Comparison of ENCODE assay signal across 8 mouse cellular contexts in genomic region chr5:110231638-110232037, GRCm38 (mm10). TPM values are rescaled to one million over a fixed set of nuclear protein-coding genes. Genes with fewer than 3 reads are reported as not detected.
DNase-seq lines count a peak whose midpoint lies in the region; ATAC-seq lines count a peak whose summit lies in the region.

No protein-coding gene starts in this region.

- H3K4me3 ChIP-seq in forebrain, embryonic 11.5 days (ENCODE audit: low read depth, low read length) = peak overlapping the region; percentile 93
- H3K4me3 ChIP-seq in kidney, embryonic 16.5 days (ENCODE audit: low read length) = peak overlapping the region; percentile 90
- H3K4me3 ChIP-seq in midbrain, embryonic 13.5 days (replicated peaks) = peak overlapping the region; percentile 98

- no peak overlapping the region for H3K27ac ChIP-seq in forebrain, embryonic 11.5 days (ENCODE audit: low read depth, low read length)
- no peak overlapping the region for H3K27ac ChIP-seq in kidney, embryonic 16.5 days (ENCODE audit: low read length)
- H3K27ac ChIP-seq in midbrain, embryonic 13.5 days = no peak overlapping the region

- ATAC-seq in forebrain, embryonic 11.5 days (replicated peaks; ENCODE audit: low FRiP score) = peak; percentile 23; the same call in 1 of the 2 replicates
- ATAC-seq in kidney, embryonic 16.5 days (ENCODE audit: low FRiP score, low TSS enrichment) = no peak
- no peak for ATAC-seq in midbrain, embryonic 13.5 days

- H3K4me2 ChIP-seq in forebrain, embryonic 11.5 days (ENCODE audit: low read depth, low read length, severe bottlenecking) = peak overlapping the region; percentile 67
- peak overlapping the region; percentile 75 for H3K4me2 ChIP-seq in kidney, embryonic 16.5 days (replicated peaks; ENCODE audit: low read depth, low read length)
- peak overlapping the region; percentile 74 for H3K4me2 ChIP-seq in midbrain, embryonic 13.5 days (replicated peaks)

- no peaks in the 10 kb centered on the region for H3K9me3 ChIP-seq in forebrain, embryonic 11.5 days (ENCODE audit: control insufficient read depth, low read length)
- H3K9me3 ChIP-seq in kidney, embryonic 16.5 days (ENCODE audit: low read length) = no peaks in the 10 kb centered on the region
- H3K9me3 ChIP-seq in midbrain, embryonic 13.5 days = no peaks in the 10 kb centered on the region

- H3K4me1 ChIP-seq in forebrain, embryonic 11.5 days (replicated peaks; ENCODE audit: control insufficient read depth, insufficient read depth, low read length) = peaks cover 4% of the 10 kb centered on the region; the same call in 1 of the 2 replicates
- peaks cover 14% of the 10 kb centered on the region for H3K4me1 ChIP-seq in kidney, embryonic 16.5 days (ENCODE audit: insufficient read depth, low read length)
- peaks cover 24% of the 10 kb centered on the region for H3K4me1 ChIP-seq in midbrain, embryonic 13.5 days (replicated peaks)

- peak; percentile 15 for DNase-seq in kidney, adult 11 months
- no peak for DNase-seq in kidney, adult 18-20 months
- DNase-seq in MEL-GATA-1-ER (ENCODE audit: extremely low read depth, low read depth) = peak; percentile 44
- no peak for DNase-seq in forebrain, embryonic 11.5 days (ENCODE audit: low spot score)
- no peak for DNase-seq in right cerebral cortex, adult 2 months (ENCODE audit: low spot score in 2 of 2)
- DNase-seq in T-cell, adult 2 months (ENCODE audit: low spot score) = no peak

- no peaks in the 10 kb centered on the region for H3K27me3 ChIP-seq in forebrain, embryonic 11.5 days (ENCODE audit: control insufficient read depth, insufficient read depth, low read length)
- H3K27me3 ChIP-seq in kidney, embryonic 16.5 days (ENCODE audit: insufficient read depth, low read length) = no peaks in the 10 kb centered on the region
- no peaks in the 10 kb centered on the region for H3K27me3 ChIP-seq in midbrain, embryonic 13.5 days

- H3K36me3 ChIP-seq in forebrain, embryonic 11.5 days (ENCODE audit: control insufficient read depth, insufficient read depth, low read length) = peaks cover 2% of the 10 kb centered on the region; the same call in 1 of the 2 replicates
- H3K36me3 ChIP-seq in kidney, embryonic 16.5 days (ENCODE audit: insufficient read depth, low read length) = peaks cover 17% of the 10 kb centered on the region; the same call in 1 of the 2 replicates
- H3K36me3 ChIP-seq in midbrain, embryonic 13.5 days = peaks cover 31% of the 10 kb centered on the region

- 48% methylated on average over 13 of the region's 13 CpGs for WGBS in forebrain, embryonic 11.5 days
- 37% methylated on average over 13 of the region's 13 CpGs for WGBS in kidney, embryonic 16.5 days
- 50% methylated on average over 13 of the region's 13 CpGs for WGBS in midbrain, embryonic 13.5 days

- peak overlapping the region; percentile 93 for H3K9ac ChIP-seq in forebrain, embryonic 11.5 days (ENCODE audit: low read length)
- H3K9ac ChIP-seq in kidney, embryonic 16.5 days (replicated peaks; ENCODE audit: low read length) = peak overlapping the region; percentile 98
- H3K9ac ChIP-seq in midbrain, embryonic 13.5 days (replicated peaks) = peak overlapping the region; percentile 98

RNA-seq across cellular contexts. Expression of gene Ankle2, which starts 0.8 kb away (rescaled TPM):
- 39.0 and 48.6 TPM in 2 replicates for polyA plus RNA-seq in forebrain, embryonic 11.5 days (2014; fragmentation: Nextera tagmentation; extraction: Ambion mirVana)
- 24.3 and 25.5 TPM in 2 replicates for polyA plus RNA-seq in kidney, embryonic 16.5 days (2015; fragmentation: Nextera tagmentation; extraction: Ambion mirVana)
- 23.8 and 31.5 TPM in 2 replicates for polyA plus RNA-seq in midbrain, embryonic 13.5 days (2015; fragmentation: Nextera tagmentation; extraction: Ambion mirVana)

RNA-seq across cellular contexts. Expression of gene Pgam5, which starts 38.1 kb away (rescaled TPM):
- 92.4 and 104 TPM in 2 replicates for polyA plus RNA-seq in forebrain, embryonic 11.5 days (2014; fragmentation: Nextera tagmentation; extraction: Ambion mirVana)
- 68.5 and 74.5 TPM in 2 replicates for polyA plus RNA-seq in kidney, embryonic 16.5 days (2015; fragmentation: Nextera tagmentation; extraction: Ambion mirVana)
- 87.1 and 91.5 TPM in 2 replicates for polyA plus RNA-seq in midbrain, embryonic 13.5 days (2015; fragmentation: Nextera tagmentation; extraction: Ambion mirVana)

RNA-seq across cellular contexts. Expression of gene Pxmp2, which starts 54.3 kb away (rescaled TPM):
- polyA plus RNA-seq in forebrain, embryonic 11.5 days (2014; fragmentation: Nextera tagmentation; extraction: Ambion mirVana) = 10.7 and 12.2 TPM in 2 replicates
- 25.1 and 27.3 TPM in 2 replicates for polyA plus RNA-seq in kidney, embryonic 16.5 days (2015; fragmentation: Nextera tagmentation; extraction: Ambion mirVana)
- 9.2 and 10.2 TPM in 2 replicates for polyA plus RNA-seq in midbrain, embryonic 13.5 days (2015; fragmentation: Nextera tagmentation; extraction: Ambion mirVana)

RNA-seq across cellular contexts. Expression of gene Pole, which starts 54.5 kb away (rescaled TPM):
- 49.8 and 50.7 TPM in 2 replicates for polyA plus RNA-seq in forebrain, embryonic 11.5 days (2014; fragmentation: Nextera tagmentation; extraction: Ambion mirVana)
- 30.3 and 32.1 TPM in 2 replicates for polyA plus RNA-seq in kidney, embryonic 16.5 days (2015; fragmentation: Nextera tagmentation; extraction: Ambion mirVana)
- 12.6 and 14.0 TPM in 2 replicates for polyA plus RNA-seq in midbrain, embryonic 13.5 days (2015; fragmentation: Nextera tagmentation; extraction: Ambion mirVana)

RNA-seq across cellular contexts. Expression of gene Golga3, which starts 55.1 kb away (rescaled TPM):
- polyA plus RNA-seq in forebrain, embryonic 11.5 days (2014; fragmentation: Nextera tagmentation; extraction: Ambion mirVana) = 20.0 and 20.7 TPM in 2 replicates
- 19.2 and 19.6 TPM in 2 replicates for polyA plus RNA-seq in kidney, embryonic 16.5 days (2015; fragmentation: Nextera tagmentation; extraction: Ambion mirVana)
- 22.5 and 22.7 TPM in 2 replicates for polyA plus RNA-seq in midbrain, embryonic 13.5 days (2015; fragmentation: Nextera tagmentation; extraction: Ambion mirVana)

Comparison
In these comparisons a context has a peak if more than half of its experiments do, and no peak if none do; other contexts are left out.
1. DNase-seq: peak in kidney, adult 11 months (single experiment) and MEL-GATA-1-ER (single experiment); none in kidney, adult 18-20 months (single experiment), forebrain, embryonic 11.5 days (single experiment), right cerebral cortex, adult 2 months (0 of 2) and T-cell, adult 2 months (single experiment).
2. Peak in every context shown above with its lines, with median percentiles within 50 percentile points of each other: H3K4me2 ChIP-seq, H3K4me3 ChIP-seq and H3K9ac ChIP-seq.